Mouse (Mus musculus): ENCODE measurements at regions not wholly inside any gene's neighbourhood (a gene's known extent, or its start where the extent isn't known, plus 50 kb on each side); places are given as distances from the start of the nearest gene placed in this dataset.

GRCm38 (mm10) chr9:23012130-23012529 lies 210.7 kb upstream of the Bmper start:
- Histone ChIP-seq H3K27me3 (replicated peaks; ENCODE audit: control insufficient read depth, insufficient read depth, low read length) (peaks cover 6% of the 10 kb centered on the region), H3K27ac (ENCODE audit: low read depth, low read length) (no peak overlapping the region), H3K4me1 (ENCODE audit: control insufficient read depth, insufficient read depth, low read depth, low read length) (peaks cover 11% of the 10 kb centered on the region), H3K9me3 (ENCODE audit: control insufficient read depth, low read length) (no peaks in the 10 kb centered on the region; the same call in 1 of the 2 replicates), H3K4me3 (ENCODE audit: low read length) (no peak overlapping the region), H3K36me3 (ENCODE audit: control insufficient read depth, insufficient read depth, low read length) (no peaks in the 10 kb centered on the region), H3K9ac (ENCODE audit: low read depth, low read length) (no peak overlapping the region), H3K4me2 (ENCODE audit: low read length) (peak overlapping the region; percentile 15; the same call in 1 of the 2 replicates)
- 0 out of 2 replicates have a peak, but pooled peaks have one; percentile 28 for ATAC-seq
- WGBS: 19% methylated on average over 5 of the region's 5 CpGs

DNA sequence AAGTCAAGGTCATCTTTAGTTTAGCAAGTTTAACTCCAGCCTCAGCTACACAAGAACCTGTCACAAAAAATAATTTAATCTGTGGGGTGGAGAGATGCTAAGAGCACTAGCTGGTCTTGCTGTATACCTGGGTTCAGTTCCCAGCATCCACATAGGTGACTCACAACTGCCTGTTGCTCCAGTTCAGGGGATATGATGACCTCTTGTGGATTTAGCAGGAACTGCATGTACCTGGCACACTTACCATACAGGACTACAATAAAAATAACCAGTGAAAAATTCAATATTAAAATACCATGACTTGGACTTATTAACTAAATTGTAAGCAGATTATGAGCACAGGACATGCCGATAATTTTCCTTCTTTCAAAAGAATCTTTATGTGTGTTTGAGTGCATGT lies 206.1 kb upstream of the Bmper start:
- H3K9me3 ChIP-seq (ENCODE audit: control insufficient read depth, low read length): no peaks in the 10 kb centered on the region; the same call in 1 of the 2 replicates
- no peak overlapping the region for H3K27ac ChIP-seq (ENCODE audit: low read depth, low read length)
- peaks cover 6% of the 10 kb centered on the region for H3K4me1 ChIP-seq (ENCODE audit: control insufficient read depth, insufficient read depth, low read depth, low read length)
- H3K36me3 ChIP-seq (ENCODE audit: control insufficient read depth, insufficient read depth, low read length): no peaks in the 10 kb centered on the region
- no peak for ATAC-seq
- H3K27me3 ChIP-seq (replicated peaks; ENCODE audit: control insufficient read depth, insufficient read depth, low read length): peaks cover 3% of the 10 kb centered on the region; the same call in 1 of the 2 replicates
- H3K9ac ChIP-seq (ENCODE audit: low read depth, low read length): no peak overlapping the region
- H3K4me3 ChIP-seq (ENCODE audit: low read length): no peak overlapping the region
- WGBS: 100% methylated on average over 1 of the region's 1 CpGs
- H3K4me2 ChIP-seq (ENCODE audit: low read length): no peak overlapping the region

DNA sequence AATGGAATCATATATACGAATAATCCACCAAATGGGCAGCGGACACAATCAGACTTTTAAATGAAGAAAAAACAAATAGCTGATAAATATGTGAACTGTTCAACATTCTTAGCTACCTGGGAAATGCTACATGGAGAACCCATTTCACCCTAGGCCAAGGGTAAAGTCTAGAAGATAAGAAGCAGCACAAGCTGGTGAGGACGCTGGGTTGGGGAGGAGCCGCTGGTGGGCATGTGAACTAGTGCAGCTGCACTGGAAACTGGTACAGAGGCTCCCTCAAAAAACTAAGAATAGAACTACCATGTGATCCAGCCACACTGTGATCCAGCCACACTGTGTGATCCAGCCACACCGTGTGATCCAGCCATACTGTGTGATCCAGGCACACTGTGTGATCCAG lies 198.8 kb upstream of the Bmper start:
- ATAC-seq: no peak
- no peak overlapping the region for H3K4me3 ChIP-seq (ENCODE audit: low read length)
- no peak overlapping the region for H3K9ac ChIP-seq (ENCODE audit: low read depth, low read length)
- H3K4me2 ChIP-seq (ENCODE audit: low read length): no peak overlapping the region
- H3K36me3 ChIP-seq (ENCODE audit: control insufficient read depth, insufficient read depth, low read length): no peaks in the 10 kb centered on the region
- H3K27me3 ChIP-seq (replicated peaks; ENCODE audit: control insufficient read depth, insufficient read depth, low read length): peaks cover 2% of the 10 kb centered on the region; the same call in 1 of the 2 replicates
- 95% methylated on average over 5 of the region's 5 CpGs for WGBS
- H3K27ac ChIP-seq (ENCODE audit: low read depth, low read length): no peak overlapping the region
- no peaks in the 10 kb centered on the region for H3K4me1 ChIP-seq (ENCODE audit: control insufficient read depth, insufficient read depth, low read depth, low read length)
- no peaks in the 10 kb centered on the region for H3K9me3 ChIP-seq (ENCODE audit: control insufficient read depth, low read length)

- Histone ChIP-seq H3K4me1 (ENCODE audit: control insufficient read depth, insufficient read depth, low read depth, low read length) (no peaks in the 10 kb centered on the region), H3K9me3 (ENCODE audit: control insufficient read depth, low read length) (no peaks in the 10 kb centered on the region), H3K4me3 (ENCODE audit: low read length) (no peak overlapping the region), H3K27me3 (replicated peaks; ENCODE audit: control insufficient read depth, insufficient read depth, low read length) (peaks cover 2% of the 10 kb centered on the region; the same call in 1 of the 2 replicates), H3K9ac (ENCODE audit: low read depth, low read length) (no peak overlapping the region), H3K36me3 (ENCODE audit: control insufficient read depth, insufficient read depth, low read length) (no peaks in the 10 kb centered on the region), H3K27ac (ENCODE audit: low read depth, low read length) (no peak overlapping the region), H3K4me2 (ENCODE audit: low read length) (no peak overlapping the region)
- ATAC-seq: no peak
- WGBS: 82% methylated on average over 8 of the region's 8 CpGs
Observed at GRCm38 (mm10) chr9:23025247-23025646, 197.6 kb upstream of the Bmper start.

GRCm38 (mm10) chr9:23027377-23028313 lies 195.2 kb upstream of the Bmper start:
- H3K4me1 ChIP-seq (ENCODE audit: control insufficient read depth, insufficient read depth, low read depth, low read length): no peaks in the 10 kb centered on the region
- no peaks in the 10 kb centered on the region for H3K36me3 ChIP-seq (ENCODE audit: control insufficient read depth, insufficient read depth, low read length)
- H3K4me3 ChIP-seq (ENCODE audit: low read length): no peak overlapping the region
- peak; percentile 84 for ATAC-seq
- H3K9me3 ChIP-seq (ENCODE audit: control insufficient read depth, low read length): no peaks in the 10 kb centered on the region
- peaks cover 2% of the 10 kb centered on the region; the same call in 1 of the 2 replicates for H3K27me3 ChIP-seq (replicated peaks; ENCODE audit: control insufficient read depth, insufficient read depth, low read length)
- no peak overlapping the region for H3K27ac ChIP-seq (ENCODE audit: low read depth, low read length)
- no peak overlapping the region for H3K9ac ChIP-seq (ENCODE audit: low read depth, low read length)
- 38% methylated on average over 9 of the region's 9 CpGs for WGBS
- peak overlapping the region; percentile 1; the same call in 1 of the 2 replicates for H3K4me2 ChIP-seq (ENCODE audit: low read length)

GRCm38 (mm10) chr9:23029421-23029820 lies 193.5 kb upstream of the Bmper start:
- no peak overlapping the region for H3K9ac ChIP-seq (ENCODE audit: low read depth, low read length)

GRCm38 (mm10) chr9:23030138-23030537 lies 192.7 kb upstream of the Bmper start:
- Histone ChIP-seq H3K36me3 (ENCODE audit: control insufficient read depth, insufficient read depth, low read length) (no peaks in the 10 kb centered on the region), H3K9ac (ENCODE audit: low read depth, low read length) (no peak overlapping the region), H3K4me1 (ENCODE audit: control insufficient read depth, insufficient read depth, low read depth, low read length) (no peaks in the 10 kb centered on the region), H3K27ac (ENCODE audit: low read depth, low read length) (no peak overlapping the region), H3K4me2 (ENCODE audit: low read length) (no peak overlapping the region), H3K27me3 (replicated peaks; ENCODE audit: control insufficient read depth, insufficient read depth, low read length) (no peaks in the 10 kb centered on the region), H3K9me3 (ENCODE audit: control insufficient read depth, low read length) (no peaks in the 10 kb centered on the region), H3K4me3 (ENCODE audit: low read length) (no peak overlapping the region)
- ATAC-seq: no peak
- WGBS: 83% methylated on average over 11 of the region's 11 CpGs

More at GRCm38 (mm10) chr9:23029421-23029820, 193.5 kb upstream of the Bmper start:
- H3K9me3 ChIP-seq (ENCODE audit: control insufficient read depth, low read length): no peaks in the 10 kb centered on the region
- no peaks in the 10 kb centered on the region for H3K36me3 ChIP-seq (ENCODE audit: control insufficient read depth, insufficient read depth, low read length)
- WGBS: 90% methylated on average over 4 of the region's 4 CpGs
- H3K4me2 ChIP-seq (ENCODE audit: low read length): no peak overlapping the region
- ATAC-seq: no peak
- H3K4me3 ChIP-seq (ENCODE audit: low read length): no peak overlapping the region
- no peaks in the 10 kb centered on the region for H3K27me3 ChIP-seq (replicated peaks; ENCODE audit: control insufficient read depth, insufficient read depth, low read length)
- no peaks in the 10 kb centered on the region for H3K4me1 ChIP-seq (ENCODE audit: control insufficient read depth, insufficient read depth, low read depth, low read length)
- H3K27ac ChIP-seq (ENCODE audit: low read depth, low read length): no peak overlapping the region

DNA sequence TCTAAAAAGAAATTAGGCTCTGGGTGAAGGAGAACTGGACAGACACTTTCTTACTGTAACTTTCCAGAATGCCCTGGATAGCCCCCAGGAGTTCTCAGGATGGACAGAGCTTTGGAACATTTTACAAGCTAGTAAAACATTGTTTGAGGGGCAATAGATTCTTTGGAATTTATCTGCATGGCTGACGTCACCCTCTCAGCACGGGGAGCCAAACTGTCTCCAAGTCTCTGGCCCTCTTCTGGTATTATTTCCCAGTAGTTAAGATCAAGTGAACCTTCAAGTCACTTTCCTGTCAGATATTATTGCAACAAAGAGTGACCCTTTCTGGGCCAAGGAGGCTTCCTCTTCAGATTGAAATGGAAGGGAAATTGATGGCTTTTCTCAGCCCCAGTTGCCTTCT lies 192.3 kb upstream of the Bmper start:
- no peak overlapping the region for H3K27ac ChIP-seq (ENCODE audit: low read depth, low read length)
- no peak overlapping the region for H3K9ac ChIP-seq (ENCODE audit: low read depth, low read length)
- 55% methylated on average over 2 of the region's 2 CpGs for WGBS
- no peaks in the 10 kb centered on the region for H3K27me3 ChIP-seq (replicated peaks; ENCODE audit: control insufficient read depth, insufficient read depth, low read length)
- H3K9me3 ChIP-seq (ENCODE audit: control insufficient read depth, low read length): no peaks in the 10 kb centered on the region
- ATAC-seq: no peak
- no peaks in the 10 kb centered on the region for H3K36me3 ChIP-seq (ENCODE audit: control insufficient read depth, insufficient read depth, low read length)
- H3K4me2 ChIP-seq (ENCODE audit: low read length): no peak overlapping the region
- H3K4me3 ChIP-seq (ENCODE audit: low read length): no peak overlapping the region
- no peaks in the 10 kb centered on the region for H3K4me1 ChIP-seq (ENCODE audit: control insufficient read depth, insufficient read depth, low read depth, low read length)

DNA sequence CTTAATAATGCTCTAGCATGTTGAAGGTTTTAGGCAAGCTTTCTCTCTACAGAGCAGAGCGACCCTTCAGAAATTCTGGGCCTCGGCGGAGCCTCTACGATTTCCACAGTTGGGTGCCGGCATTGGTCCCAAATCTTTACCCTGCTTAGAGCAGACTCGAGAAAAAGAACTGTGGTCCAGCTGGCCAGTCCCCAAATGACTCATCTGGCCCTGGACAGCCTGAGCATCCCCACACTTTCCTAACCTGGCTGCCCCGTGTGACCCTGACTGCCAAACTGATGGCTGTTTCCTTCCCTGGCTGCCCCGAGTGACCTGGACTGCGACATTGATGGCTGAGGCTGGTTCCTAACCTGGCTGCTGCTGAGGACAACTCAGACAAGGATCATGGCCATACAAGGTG lies 191.0 kb upstream of the Bmper start:
- Histone ChIP-seq H3K4me3 (ENCODE audit: low read length) (no peak overlapping the region), H3K4me2 (ENCODE audit: low read length) (no peak overlapping the region), H3K27me3 (replicated peaks; ENCODE audit: control insufficient read depth, insufficient read depth, low read length) (no peaks in the 10 kb centered on the region), H3K27ac (ENCODE audit: low read depth, low read length) (no peak overlapping the region), H3K4me1 (ENCODE audit: control insufficient read depth, insufficient read depth, low read depth, low read length) (peaks cover 12% of the 10 kb centered on the region), H3K36me3 (ENCODE audit: control insufficient read depth, insufficient read depth, low read length) (no peaks in the 10 kb centered on the region), H3K9me3 (ENCODE audit: control insufficient read depth, low read length) (no peaks in the 10 kb centered on the region), H3K9ac (ENCODE audit: low read depth, low read length) (no peak overlapping the region)
- ATAC-seq: no peak
- WGBS: 88% methylated on average over 9 of the region's 9 CpGs

Data from hindbrain, embryonic 16.5 days (tissue).